Mouse (Mus musculus) cerebellum, postnatal 25 days (tissue): Measurements from ENCODE around the gene Cspg4.

Experiments
- DNase-seq, 2 experiments: peaks; one replicate each; pipeline ENCODE4 v3.0.0; 2021; ENCODE audit warnings: mixed read lengths in 2 of 2

The Cspg4 gene

GRCm38 (mm10) chr9:56864832-56865231 is at the start of gene Cspg4:
Gene Cspg4 (plus strand): TSS chr9:56865033.
- DNase-seq: peak in 1 of 2 experiments; percentile 24

DNA sequence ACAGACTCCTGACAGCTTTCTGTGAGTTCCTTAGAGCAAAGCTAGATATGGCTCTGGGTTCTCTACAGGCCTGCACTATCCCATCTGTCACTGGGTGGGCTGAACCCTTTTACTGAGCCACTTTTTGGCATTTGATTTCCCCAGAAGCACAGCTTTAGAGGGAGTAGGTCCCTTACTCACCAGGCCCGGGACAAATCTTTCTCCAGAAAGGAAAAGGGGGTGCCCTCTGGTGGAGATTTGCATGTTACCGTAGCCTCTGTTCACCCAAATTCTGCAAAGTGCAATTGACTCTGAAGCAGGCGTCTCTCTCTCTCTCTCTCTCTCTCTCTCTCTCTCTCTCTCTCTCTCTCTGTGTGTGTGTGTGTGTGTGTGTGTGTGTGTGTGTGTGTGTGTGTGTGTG is 39.9 kb upstream of the Cspg4 start:
- DNase-seq: peak; percentile 55 to 74

DNA sequence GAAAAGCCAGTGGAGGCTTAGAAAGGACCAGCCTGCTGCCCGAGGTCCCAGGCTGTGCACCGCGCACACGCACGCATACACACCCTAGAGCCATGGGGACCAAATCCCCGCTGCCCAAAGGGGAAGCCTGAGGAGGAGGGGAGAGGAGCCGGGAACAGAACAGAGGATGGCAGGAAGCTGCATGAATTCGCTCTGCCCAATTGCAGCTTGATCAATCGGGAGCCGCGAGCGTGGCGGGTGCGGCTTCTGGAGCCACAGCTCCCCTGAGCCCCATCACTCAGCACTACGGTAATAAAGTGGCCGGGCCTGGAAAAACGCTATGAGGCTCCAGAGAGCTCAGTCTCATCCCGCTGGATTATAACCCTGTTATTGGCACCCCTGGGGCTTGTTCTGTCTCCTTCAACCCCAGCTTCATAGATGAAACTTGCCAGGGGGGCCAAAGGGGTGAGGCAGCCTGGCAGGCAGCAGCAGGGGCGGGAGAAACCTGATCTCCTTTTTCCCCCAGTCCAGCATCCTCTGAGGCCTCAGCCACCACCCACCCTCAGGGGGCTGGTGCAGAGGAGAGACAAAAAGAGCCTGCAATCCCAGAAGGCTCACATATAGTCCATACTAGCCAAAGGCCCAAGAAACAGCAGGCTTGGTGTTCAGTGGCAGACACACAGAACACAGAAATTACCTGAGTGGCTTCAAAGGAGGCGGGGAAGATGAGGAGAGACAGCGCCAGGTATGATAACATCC is 39.2 kb upstream of the Cspg4 start:
- DNase-seq: peak; percentile 33

DNA sequence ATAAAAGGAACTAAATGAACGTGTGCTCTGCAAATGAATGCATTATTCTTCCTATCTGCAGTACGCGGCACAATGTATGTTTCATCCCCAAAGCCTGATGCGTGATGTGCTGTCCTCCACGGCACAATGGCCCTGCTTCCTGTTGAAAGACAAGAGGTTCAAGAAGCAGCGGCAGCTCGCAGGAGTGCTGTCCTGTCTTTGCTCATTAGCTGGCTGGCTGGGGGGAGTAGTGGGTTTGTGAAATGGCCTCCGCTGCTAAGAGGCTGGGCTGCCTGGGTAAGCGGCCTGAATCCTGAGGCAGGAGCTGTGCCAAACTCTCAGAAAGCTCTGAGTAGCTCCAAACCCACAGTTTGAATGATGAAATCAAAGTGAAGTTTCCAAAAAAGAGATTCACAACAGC is 36.7 kb upstream of the Cspg4 start:
- DNase-seq: no peak

DNA sequence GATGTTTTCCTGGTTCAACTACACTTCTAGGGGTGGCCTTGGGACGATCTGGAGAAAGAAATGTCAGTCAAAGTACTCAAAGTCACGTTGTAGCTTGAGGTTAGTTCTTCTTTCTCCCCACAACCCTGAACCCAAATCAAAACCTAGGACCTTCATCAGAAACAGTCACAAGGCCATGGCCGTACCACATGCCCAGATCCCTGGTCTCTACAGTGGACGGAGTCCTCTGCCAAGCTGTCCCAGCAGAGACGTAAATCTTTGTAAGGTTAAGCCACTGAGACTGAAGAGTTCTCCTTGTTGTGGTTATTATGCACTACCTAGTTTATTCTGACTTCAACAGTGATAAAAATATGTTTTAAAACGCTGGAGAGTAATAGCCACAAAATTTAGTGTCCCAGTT is 36.0 kb upstream of the Cspg4 start:
- DNase-seq: no peak

DNA sequence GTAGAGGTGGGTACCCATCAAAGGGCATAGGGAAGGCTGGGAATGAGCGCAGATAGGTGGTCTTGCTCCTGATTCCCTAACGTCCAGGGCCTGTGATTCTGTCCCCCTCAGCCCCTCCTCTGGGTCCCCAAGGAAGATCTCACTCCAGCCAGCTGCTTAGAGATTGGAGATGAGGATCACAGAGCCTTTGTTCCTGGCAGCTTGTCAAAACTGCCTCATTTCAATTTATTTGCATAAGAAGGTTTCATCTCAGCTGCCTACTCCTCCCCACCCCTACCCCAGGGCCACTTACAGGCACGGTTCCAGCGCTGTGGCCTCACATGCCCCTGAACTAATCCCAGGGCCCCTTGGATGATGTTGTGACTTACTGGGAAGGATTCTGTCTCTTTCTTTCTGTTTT is 34.7 kb upstream of the Cspg4 start:
- DNase-seq: no peak

GRCm38 (mm10) chr9:56831904-56832303 is 32.9 kb upstream of the Cspg4 start:
- no peak for DNase-seq

DNA sequence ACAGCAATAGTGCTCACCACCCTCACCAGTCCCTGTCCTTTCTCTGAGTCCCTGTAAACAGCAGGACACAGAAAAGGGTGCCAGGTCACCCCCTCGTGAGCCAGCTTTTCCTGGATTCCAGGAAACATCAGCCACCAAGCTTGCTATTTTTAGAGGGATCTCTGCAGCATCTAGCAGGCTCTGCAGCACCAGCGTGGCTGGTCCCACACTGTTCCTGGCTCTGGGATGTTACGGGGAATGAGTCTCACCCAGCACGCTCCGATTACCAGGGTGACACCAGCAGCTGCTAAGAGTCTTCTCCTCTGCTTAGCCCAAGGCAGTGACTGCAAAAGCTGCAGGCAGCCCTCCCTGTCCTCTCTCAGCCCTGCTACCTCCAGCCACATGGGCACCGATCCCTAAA is 31.9 kb upstream of the Cspg4 start:
- no peak for DNase-seq

- no peak for DNase-seq
Measured at GRCm38 (mm10) chr9:56835152-56835551, 29.7 kb upstream of the Cspg4 start.

- DNase-seq: peak; percentile 47 to 56
Measured at GRCm38 (mm10) chr9:56840721-56841120, 24.1 kb upstream of the Cspg4 start.

DNA sequence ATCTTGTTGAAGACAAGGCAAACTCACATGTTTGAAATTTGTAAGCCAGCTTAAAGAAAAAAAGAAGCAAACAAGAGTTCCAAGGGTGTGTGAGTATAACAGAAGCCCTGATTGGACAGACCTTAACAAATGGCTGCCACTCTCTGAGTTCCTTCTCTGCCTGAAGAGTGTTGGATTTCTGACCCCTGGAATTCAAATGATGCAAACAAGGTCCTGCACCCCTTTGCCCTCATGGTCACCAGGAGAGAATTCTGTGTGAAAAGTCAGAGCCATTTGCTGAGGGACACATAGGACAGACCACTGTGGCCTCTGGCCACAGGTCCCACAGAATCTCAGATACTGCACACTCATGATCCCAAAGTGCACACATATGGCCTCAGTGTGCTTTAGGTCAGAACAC is 23.0 kb upstream of the Cspg4 start:
- no peak for DNase-seq

GRCm38 (mm10) chr9:56842303-56842719 is 22.5 kb upstream of the Cspg4 start:
- no peak for DNase-seq

GRCm38 (mm10) chr9:56843679-56844188 is 21.1 kb upstream of the Cspg4 start:
- DNase-seq: peak; percentile 80 to 86

DNA sequence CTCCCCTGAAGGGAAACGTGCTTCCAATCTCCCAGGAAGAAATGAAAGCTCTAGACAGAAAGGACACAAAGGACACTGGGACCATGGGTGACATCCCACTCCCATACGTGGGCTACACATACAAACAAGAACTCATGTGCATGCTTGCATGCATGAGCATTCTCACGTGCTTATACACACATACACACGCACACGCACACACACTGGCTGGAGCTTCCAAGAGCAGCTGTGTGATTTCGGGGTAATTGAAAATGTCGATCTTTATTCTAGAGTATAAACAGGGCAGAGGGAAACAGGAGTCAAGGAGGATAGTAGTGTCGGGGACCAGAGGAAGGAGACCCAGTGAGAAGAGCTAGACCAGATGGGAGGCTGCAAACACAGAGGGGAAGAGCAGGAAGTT is 20.2 kb upstream of the Cspg4 start:
- DNase-seq: no peak

- peak; percentile 78 to 89 for DNase-seq
Measured at GRCm38 (mm10) chr9:56847523-56847922, 17.3 kb upstream of the Cspg4 start.

DNA sequence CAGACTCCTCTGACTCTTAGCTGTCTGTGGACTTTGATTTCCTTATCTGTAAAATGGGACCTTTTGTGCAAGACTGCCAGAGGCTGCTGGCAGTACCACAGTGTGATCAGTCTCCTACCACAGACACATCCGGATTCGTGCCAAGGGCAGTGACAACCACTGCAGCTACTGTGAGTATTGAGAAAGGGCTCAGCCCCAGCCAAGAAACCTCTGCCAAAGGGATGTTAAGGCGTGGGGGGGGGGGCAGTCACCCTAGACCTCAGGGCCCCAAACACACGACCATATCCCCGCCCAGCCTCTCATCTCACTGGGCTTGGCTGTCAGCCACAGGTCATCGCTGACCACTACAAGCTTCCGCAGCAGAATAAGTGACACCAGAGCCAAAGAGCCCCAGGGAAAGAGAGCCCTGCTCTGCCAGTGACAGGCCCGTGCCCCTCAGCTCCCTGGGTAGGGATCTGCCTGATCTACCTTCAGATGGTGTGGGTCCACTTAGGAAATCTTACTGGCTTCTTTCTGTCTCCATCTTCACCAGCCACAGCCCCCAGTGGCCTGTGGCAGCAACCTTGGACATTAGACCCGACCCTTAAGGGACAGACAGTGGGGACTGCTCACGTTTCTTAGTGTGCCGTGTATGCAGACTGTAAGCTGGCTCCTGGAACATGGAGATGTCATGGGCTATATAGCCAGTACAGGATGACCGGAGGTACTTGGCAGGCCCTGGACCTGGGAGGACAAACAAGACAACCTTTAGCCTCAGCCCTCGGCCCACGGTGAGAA is 14.5 kb upstream of the Cspg4 start:
- DNase-seq: no peak

- DNase-seq: no peak
Measured at GRCm38 (mm10) chr9:56850905-56851252, 14.0 kb upstream of the Cspg4 start.

DNA sequence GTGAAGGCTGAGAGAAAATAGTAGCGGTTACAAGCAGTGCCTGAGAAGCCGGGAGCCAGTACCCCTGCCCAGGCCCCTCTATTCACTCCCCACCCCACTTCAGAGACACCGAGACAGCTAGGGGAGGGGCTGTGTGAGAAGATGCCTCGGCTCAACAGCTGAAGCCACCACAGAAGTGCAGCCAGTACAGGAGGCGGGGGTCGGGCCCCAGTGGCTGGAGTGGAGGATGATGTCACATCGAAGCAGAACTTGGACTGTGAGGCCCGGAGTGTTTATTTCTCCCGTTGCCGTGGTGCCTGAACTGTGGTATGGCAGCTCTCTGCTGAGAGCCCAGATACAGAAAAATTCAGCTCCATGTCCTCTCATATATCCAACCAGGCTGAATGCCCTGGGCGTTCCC is 13.1 kb upstream of the Cspg4 start:
- DNase-seq: no peak

DNA sequence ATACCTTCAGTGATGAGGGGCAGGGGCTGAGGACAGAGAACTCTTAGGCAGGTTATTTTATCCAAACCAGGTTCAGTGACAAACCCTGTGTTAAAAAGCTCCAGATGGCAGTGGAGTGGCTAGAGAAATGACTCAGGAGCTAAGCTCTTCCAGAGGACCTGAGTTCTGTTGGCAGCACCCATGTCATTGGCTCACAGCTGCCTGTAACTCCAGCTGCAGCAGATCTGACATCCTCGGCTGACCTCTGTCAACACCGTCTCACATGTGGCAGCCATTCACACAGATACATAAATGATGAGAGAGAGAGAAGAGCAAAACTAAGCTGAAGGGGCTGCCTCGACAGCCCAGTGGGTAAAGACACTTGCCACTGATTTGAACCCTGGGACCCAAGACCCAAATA is 7.4 kb upstream of the Cspg4 start:
- no peak for DNase-seq

DNA sequence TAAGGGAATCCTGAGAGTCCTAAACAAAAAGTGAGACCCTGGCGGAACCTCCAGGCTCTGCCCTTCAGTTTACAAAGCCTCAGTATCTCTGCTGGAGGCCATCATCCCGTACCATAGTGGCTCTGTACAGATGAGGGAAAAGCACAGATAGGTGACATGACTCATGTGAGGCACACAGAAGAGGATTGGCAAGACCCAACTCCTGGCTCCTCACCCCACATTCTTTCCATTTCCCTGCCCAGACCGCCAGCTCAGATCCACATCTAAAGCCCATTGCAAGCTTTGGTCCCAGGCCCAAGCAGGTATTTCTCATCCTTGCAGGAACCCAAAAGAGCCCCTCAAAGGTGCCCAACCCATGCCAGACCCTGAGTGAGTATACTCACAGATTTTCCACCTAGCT is 4.8 kb upstream of the Cspg4 start:
- DNase-seq: no peak

DNA sequence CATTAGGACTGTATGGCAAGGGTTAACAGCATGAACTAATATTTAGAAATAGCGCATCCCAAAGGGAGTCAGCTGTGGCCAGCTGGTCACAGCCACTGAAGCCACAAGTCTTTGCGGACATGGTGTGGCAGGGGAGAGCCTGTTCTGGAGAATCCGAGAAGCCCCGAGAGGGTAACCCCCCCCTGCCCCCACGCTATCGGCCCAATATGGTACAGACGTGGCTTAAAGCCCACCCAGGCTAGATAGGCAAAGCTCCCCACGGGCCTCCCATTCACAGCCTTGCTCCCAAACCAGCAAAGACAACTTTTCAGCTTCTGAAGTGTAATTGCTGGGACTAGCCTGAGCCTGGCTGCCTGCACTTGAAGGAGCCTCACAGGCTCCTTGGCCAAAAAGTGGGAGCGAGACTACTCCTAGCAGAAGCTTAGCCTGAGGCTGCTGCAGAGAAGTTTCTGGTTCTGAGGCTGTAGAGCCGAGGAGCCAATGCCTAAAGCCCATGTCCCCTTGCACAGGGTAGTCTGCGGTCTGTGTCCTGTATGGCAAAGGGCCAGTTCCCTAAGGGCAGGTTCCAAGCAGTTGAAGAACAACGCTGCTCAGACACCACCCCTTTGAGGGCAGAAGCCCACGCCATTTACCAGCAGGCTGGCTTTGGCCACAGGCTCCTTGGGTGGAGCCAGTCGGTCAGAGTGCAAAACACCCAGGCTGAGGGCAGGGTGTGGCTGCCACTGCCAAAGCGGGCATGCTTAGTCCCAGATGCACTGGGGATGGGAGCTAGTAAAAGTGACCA is 4.2 kb upstream of the Cspg4 start:
- no peak for DNase-seq

GRCm38 (mm10) chr9:56862863-56863262 is 2.0 kb upstream of the Cspg4 start:
- DNase-seq: no peak

DNA sequence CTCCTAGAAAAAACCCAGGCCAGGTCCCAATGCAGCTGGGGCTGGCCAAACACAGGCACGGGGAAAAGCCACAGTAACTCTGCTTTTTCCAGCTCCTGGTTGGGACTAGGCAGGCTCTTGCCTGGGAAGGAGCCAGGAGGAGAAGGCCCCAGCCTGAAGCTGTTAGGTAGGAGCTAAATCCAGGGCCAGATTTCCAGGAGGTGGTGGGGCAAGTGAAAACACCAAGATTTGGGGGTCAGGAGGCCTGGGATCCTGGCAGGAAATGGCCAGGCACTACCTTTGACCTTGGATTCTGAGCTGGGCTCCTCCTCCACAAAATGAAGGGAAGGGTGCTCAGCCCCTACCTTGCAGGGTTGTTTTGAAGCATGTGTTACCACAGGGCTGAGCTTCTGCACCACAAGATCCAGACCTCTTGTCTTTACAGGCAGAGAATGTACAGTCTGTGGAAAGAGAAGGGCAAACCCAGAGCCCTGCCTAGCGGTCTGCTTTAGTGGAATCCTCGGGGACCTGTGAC is 560 bp upstream of the Cspg4 start, which contains the start of gene Odf3l1:
TSS of gene Odf3l1 (minus strand) at position 464 of the 514 bp plus-strand sequence.
- DNase-seq: no peak
